Mouse (Mus musculus): ENCODE data around the gene 4933400A11Rik.

4933400A11Rik gene

DNA sequence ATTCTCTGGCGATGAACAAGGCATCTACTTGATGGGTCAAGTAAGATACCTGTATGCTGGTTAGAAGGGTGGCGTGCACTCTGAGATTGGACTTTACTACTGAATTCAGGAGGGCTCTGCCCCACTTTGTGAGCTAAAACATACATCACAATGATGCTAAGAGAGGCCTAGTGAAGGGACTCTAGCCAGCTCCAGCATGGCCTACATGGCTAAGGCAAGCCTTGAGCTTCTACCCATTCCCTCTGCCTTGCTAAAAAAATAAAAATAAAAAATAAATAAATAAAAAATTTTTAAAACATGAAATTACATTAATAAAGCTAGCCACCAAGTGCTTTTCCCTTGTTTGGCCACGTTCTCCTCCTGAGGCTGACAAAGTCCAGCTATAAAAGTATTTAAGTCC lies at the start of gene 4933400A11Rik:
4933400A11Rik (minus strand) TSS at position 101 of the 400 bp plus-strand sequence.
- no peak for DNase-seq

DNA sequence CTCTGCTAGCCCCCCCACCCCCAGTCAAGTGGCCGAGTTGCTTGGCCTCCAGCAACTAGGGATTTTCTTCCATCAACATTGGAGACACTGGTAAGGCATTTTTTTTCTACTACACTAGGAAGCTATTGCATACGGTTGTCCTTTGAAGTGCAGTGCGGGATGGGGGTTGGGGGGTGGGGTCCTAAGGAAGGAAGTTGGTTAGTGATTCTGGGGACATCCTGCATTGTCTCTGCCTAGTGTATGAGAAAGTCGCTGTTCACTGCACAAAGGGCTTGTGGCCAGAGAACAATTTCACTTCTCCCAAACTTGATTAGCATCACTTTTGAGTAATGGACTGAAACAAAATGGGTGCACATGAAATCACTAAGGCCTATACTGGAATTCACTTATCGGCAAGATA lies 48.7 kb upstream of the 4933400A11Rik start:
- DNase-seq = no peak

DNA sequence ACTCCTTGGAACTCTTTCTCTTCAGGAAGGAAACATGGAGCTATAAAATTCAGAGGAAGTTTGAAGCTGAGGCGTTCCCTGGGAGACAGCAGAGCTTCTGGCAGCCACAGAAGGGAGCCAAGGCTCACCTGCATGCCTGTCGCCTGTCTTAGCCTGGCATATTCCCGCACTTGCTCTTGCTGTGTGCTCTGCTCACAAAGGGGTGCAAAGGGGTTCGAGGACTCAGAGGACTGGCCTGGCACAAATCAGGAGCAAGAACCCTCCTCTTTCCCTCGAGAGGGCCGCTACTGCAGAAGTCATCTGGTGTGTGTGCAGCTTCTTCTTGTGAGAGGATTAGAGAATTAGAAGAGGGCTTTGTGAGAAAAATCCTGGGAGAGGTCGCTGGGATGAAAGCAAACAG lies 48.3 kb upstream of the 4933400A11Rik start:
- peak; percentile 7 to 13 for DNase-seq

DNA sequence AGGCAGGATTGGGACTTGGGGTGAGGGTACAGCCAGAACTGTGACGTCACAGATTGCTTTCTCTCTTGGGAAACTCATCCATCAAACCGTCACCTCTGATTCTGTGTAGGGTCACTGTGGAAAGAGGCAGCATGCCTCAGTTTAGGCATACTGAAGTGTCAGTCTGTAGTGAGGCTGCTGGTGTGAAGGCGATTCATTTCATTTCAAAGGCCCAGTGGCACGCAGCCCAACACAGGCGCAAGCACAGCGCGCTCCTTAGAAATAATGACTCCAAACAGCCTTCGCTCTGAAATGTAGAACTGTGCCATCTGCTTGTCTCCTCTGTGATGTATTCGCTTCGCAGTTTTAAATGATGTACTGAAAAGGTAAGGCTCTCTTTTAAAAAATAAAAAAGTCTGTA lies 47.5 kb upstream of the 4933400A11Rik start:
- peak; percentile 26 to 63 for DNase-seq

DNA sequence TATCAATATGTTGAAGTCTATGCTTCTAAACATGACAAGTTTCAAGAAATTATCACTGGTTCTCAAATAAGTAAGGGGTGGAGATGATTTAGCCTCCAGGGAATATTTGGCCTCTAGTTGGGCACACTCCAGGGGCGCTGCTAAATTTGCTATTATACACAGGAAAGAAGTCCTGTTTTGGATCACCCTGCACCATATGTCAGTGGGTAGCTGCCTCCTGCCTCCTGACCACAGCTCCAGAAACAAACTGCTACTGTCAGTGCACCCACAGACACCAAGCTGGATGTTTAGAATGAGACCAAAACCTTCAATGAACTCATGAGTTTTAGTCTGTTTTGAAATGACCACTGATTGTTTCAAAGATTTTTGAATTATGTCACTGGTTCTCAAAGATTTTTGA lies 34.2 kb upstream of the 4933400A11Rik start:
- peak; percentile 17 to 50 for DNase-seq

DNA sequence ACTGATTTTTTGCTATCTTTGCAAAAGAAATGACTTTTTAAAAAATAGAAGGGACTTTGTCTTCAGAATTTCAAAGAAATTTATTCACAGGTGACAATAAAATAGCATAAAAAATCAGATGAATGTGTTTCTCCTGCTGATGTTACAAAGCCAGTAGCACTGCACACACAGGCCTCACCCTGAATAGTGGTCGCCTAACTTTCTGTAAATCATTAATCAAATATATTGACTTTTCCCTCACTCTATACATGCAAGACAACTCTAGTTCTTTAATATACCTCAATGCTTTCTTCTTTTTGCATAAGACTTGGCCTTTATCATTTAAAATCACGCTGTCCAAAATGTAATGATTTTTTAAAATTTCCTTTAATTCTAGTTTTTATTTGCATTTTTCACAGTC lies 32.3 kb upstream of the 4933400A11Rik start:
- DNase-seq = no peak

DNA sequence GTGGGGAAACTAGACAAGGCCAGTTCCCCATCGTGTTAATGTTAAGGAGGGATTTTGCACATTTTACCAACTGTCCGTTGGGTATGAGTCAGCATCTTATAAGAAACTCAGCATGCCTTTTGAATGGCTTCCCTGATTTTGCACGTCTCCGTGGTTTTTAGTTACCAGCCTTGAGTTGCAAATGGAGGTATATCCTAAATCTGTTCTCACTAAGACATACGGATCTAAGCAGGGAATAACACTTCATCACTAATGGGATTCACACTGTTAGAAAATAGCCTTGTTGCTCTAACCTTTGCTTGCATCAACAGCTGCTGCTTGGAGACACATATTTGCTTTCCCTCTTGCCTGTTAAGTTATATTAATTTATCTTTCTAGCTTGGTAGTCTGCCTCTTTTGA lies 31.9 kb upstream of the 4933400A11Rik start:
- no peak for DNase-seq

DNA sequence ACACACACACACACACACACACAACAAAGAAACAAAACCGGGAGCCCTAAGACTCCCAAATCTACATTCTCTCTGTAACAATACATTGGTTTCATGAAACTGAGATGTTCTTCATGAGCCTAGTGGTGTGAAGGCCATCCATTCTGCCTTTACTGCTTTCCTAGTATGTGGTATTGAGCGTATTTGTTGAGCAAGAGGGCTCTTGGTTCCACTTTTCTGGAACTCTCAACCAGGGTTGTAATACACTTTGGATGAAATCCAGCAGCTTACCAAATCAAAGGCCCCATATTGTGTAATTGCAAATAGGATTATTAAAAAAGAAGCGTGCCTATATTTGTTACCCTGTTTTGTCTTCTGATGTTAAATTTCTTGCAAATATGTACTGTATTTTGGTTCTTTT lies 28.3 kb upstream of the 4933400A11Rik start:
- DNase-seq = no peak

DNA sequence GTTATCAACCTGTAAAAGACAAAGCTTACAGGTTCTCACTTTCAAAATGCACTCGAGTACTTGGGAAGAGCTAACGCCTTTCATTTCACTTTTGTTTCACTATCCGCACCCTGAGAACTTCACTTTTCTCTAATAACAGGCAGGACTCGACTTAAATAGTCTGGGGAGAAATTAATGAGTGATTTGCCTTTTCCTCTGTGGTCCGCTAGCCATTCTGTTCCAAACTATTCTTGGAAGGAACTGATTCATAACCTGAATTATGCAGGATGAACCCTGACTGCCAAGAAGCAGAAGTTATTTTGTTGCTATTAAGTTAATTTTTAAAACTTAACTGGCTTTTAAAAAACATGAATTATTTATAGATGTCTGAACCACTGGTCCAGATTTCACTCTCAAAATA lies 26.4 kb upstream of the 4933400A11Rik start:
- no peak for DNase-seq

DNA sequence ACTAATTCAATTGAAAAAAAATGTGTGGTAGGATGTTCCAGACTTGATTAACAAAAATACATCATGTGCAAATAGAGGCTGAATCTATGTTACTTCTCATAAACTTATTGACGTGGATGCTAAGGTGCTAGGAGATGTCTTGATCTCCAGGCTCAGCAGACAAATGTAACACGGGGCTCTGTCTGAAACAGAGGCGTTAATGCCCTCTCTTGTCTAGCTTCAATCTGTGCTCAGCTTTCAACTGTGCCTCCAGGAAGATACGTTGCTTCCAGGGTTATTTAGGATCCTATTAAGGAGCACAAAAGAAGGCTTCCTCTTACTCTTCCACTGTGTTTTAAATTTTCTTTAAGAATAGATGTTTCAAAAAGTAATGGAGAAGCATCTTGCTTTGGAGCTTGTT lies 20.8 kb upstream of the 4933400A11Rik start:
- DNase-seq = no peak

DNA sequence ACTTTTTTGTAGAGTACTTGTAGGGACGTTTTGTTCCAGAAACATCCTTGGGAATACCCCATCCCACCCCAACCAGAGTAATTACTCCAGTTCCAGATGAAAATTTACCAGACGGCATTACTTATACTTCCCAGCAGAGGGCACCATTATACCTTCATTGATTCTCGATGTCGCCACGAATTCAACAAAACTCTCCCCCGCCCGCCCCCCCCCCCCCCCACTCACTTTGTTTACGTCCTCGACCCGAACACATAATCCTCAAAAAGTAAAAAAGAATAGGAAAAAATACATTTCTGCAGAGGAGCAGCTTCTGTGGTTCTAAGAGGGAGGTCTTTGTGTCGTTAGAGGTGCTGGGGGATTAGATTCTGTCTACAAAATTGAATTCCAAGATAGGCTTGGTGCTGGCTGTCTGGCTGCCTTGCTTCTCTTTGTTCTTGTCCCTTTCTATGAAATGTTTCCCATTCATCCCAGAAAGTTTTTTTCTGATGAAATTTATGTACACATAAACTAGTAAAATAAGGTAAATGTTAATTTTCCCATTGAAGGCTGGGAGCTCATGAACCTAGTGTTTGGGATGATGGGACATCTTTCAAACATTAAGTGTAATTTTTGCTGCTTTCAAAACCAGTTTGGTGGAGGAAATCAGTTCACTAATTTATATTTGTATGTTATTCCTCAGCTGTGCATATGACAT lies 19.7 kb upstream of the 4933400A11Rik start:
- peak; percentile 15 to 59 for DNase-seq

DNA sequence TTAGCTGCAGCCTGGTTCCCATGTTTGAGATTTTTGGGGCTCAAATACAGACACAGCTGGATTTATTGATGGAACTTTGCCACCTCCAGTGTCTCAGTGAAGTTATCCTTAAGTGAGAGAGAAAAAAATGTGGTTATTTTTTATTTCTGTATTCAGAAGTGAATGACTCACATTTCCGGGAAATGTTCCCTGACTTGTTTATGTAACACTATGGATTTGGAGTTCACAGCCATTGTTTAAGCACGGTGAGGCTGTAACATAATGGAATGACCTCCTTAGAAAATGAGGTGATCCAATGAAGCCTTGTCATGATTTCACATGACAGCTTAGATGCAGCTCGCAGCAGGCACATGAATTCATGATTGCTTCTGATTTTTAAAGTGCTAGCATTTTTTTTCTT lies 17.7 kb upstream of the 4933400A11Rik start:
- DNase-seq = no peak

DNA sequence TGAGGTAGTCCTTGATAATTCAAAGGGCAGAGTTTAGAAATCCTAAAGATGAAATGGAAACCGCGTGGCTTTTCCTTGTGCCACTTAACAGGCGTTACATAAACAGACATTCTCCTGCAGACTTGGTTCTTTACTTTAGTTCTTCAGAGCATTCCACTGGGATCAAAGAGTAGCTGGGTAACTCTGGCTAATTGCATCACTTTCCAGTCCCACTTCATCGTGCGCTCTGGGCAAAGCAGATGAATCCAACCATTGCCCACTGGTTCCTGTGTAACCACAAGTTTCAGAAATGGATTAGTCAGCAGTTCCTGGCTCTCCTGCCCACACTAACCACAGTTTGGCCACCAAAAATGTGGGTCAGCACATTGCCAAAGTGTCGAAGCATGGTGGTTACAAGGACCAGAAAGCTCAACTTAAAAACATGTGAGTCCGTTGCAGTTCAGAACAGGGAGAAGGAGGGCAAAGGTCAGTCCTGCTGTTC lies 15.4 kb upstream of the 4933400A11Rik start:
- no peak for DNase-seq

DNA sequence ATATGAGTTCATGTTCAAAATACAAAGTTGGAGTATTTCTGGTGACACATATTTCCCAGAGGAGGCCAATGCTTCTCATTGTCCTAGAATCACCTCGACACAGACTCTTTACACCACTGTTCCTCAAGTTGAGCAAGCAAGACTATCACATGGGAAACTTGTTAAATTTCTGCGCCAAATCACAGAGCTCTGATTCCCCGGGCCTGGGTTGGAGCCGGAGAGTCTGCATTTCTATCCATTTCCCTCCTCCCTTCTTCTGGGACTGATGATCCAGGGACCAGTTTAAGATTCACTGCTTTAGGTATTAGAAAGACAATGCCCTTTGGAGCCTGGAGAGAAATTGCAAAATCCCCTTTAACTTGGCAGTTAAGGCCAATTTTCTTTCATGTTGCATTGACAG lies 15.0 kb upstream of the 4933400A11Rik start:
- no peak for DNase-seq

DNA sequence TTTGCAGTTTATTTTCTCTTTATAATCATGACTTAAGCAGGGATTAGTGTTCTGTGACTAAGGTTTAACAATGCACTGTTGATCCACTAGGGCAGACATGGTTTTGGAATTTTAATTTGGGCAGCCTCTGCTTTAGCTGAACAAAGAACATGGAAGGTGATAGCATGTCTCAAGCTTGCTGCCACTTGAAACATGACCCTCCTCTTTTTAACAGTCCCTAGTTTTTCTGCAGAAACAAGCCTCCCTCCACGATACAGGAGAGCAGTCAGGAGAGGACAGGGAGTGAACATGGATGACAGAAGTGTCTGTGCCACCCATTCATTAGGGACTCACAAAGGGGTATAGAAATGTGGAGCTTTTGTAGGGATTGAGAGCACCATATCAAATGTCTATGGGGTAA lies 13.4 kb upstream of the 4933400A11Rik start:
- DNase-seq = no peak

DNA sequence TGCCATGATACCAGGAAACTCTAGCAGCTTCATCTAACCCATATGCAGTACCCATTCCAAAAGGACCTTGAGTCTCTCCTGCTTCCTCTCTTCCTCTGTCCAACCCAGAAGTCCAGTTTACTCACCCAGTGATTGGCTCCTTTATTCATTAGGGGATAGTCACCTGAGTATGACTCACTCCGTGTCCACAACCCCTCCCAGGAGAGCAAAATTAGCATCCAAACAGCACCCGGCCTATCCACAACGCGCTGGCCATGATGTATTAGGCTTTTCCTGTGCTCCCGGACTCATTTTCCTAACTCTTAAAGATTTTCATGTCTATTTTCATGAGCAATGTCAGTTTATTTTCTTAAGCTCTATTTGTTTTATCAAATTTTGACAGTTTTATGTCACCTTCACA lies 10.3 kb upstream of the 4933400A11Rik start:
- no peak for DNase-seq

DNA sequence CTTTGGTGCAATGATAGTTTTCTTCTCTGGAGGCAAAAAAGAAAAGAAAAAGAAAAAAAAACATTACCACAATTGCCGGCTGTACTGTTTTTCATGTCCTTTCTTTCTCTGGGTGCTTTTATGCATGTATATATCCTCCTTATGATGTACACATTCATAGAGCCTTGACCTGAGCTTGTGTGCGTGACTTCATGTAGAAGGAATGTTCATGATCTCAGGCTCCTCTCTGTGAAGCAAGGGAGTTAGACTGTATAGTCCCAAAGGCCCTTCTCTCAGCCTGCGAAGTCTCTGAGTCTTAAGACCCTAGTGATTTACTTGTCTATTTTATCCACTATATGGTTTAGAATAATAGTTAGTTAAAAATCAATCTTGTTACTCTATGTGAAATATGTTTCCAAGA lies 21.4 kb downstream of the 4933400A11Rik start:
- DNase-seq = no peak

DNA sequence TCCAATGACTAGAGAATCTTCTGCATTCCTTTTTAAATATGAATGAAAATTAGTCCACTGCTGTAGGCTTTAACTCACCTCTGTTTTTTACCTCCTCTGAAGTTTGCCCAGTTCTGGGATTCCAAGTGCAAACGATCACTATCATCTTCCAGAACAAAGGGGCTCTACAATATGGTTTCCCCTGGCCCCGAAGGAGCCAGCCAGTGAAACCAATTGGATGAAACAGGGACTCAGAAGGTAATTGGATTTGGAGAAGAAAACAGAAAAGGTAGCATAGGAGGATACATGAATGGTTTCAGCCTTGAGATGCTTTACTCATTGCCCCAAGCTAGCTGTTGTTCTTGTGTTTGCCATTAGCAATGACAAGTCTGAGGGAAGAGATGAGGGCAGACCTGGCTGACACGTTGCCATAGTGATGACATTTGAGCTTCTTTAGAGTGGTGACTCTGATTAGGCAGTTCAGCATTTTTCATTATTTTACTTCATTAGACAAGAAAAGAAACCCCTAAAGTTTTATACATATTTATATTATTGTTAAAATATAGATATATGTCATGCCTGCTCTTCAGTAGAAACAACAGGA lies 44.0 kb downstream of the 4933400A11Rik start:
- no peak for DNase-seq

Measured in cerebellum, postnatal 25 days (tissue).